Mouse (Mus musculus) embryonic fibroblast, embryonic 13.5 days (primary cell): ENCODE data around the gene Ubxn10. TPM values are rescaled to one million over a fixed set of nuclear protein-coding genes. Genes with fewer than 3 reads are reported as not detected.

Experiments
- H3K27ac ChIP-seq: 2 replicates; pipeline ENCODE4 v1.5.1; 2012; ENCODE audit warnings: low read length, control low read depth, inconsistent platforms; ENCODE audit not compliant: insufficient read depth
- H3K4me1 ChIP-seq: 2 replicates; pipeline ENCODE4 v1.6.1; 2011; ENCODE audit warnings: low read length; ENCODE audit not compliant: control insufficient read depth, insufficient read depth
- H3K4me3 ChIP-seq: 2 replicates; pipeline ENCODE4 v1.5.1; 2011; ENCODE audit warnings: mild to moderate bottlenecking, control low read depth, low read length; ENCODE audit not compliant: insufficient read depth
- CTCF ChIP-seq: IDR thresholded peaks from 2 replicates; pipeline ENCODE4 v1.5.1; 2011; ENCODE audit warnings: mild to moderate bottlenecking, control low read depth, low read length, moderate library complexity, borderline replicate concordance; ENCODE audit not compliant: insufficient read depth
- POLR2A ChIP-seq: IDR thresholded peaks from 2 replicates; pipeline ENCODE4 v1.6.1; 2011; ENCODE audit warnings: low read depth, mild to moderate bottlenecking, control low read depth, low read length, moderate library complexity
- polyA plus RNA-seq: library from polyadenylated mRNA; stranded (reverse); fragments of >200 nt; gene quantifications from 2 replicates; pipeline ENCODE4 v1.2.4, GENCODE M21; 2011; ENCODE audit warnings: low read depth; ENCODE audit not compliant: missing spikeins, insufficient read length

The Ubxn10 gene
- polyA plus RNA-seq, 1 experiment: not detected

GRCm38 (mm10) chr4:138757416-138757815, 20.4 kb upstream of the Ubxn10 start, which contains the start of gene Pla2g2f:
Gene Pla2g2f, minus strand, starts transcription at chr4:138757626.
- Histone ChIP-seq H3K4me1 (no peaks in the 10 kb centered on the region), H3K4me3 (no peak within 1 kb of the TSS), H3K27ac (no peak within 1 kb of the TSS)
- TF ChIP-seq CTCF (no peak), POLR2A (no peak)

DNA sequence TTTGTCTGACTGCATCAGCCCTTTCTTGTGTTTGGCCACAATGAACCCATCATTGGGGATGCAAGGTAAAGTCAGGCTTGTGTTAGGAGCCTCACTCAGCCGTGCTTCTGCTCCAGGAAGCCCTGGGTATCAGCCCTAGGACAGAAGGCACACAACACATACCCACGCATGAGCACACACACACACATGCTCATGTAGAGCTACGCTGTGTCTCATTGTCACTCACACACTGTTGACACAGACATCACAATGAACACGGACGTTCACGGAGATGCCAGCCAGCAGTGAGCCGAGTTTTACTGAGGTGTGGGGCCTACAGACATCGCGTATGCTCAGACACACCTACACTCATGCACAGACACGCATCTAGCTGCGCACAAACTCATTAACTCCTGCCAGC, 19.0 kb upstream of the Ubxn10 start:
- H3K27ac ChIP-seq: no peak overlapping the region
- TF ChIP-seq CTCF (no peak), POLR2A (no peak)
- no peak overlapping the region for H3K4me3 ChIP-seq
- H3K4me1 ChIP-seq: no peaks in the 10 kb centered on the region

DNA sequence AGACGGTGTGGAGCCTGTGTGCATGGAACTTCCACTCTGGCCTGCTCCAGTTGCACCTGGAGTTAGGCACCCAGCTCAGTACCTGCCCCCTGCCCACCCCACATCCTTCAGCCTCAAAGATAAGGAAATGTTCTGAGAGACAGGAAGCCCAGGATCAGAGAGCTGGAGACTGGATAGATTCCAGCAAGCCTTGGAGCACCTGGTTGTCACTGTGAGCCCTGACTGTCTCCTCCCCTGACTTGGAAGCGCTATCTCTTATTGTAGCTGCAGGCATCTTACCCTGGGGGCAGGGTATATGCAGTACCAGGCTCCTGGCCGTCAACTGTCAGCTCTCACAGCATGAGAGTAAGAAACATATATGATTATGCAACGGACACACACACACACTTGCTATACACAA, 18.5 kb upstream of the Ubxn10 start:
- H3K4me1 ChIP-seq: no peaks in the 10 kb centered on the region
- H3K4me3 ChIP-seq: no peak overlapping the region
- no peak overlapping the region for H3K27ac ChIP-seq
- no peak for TF ChIP-seq CTCF
- no peak for TF ChIP-seq POLR2A

DNA sequence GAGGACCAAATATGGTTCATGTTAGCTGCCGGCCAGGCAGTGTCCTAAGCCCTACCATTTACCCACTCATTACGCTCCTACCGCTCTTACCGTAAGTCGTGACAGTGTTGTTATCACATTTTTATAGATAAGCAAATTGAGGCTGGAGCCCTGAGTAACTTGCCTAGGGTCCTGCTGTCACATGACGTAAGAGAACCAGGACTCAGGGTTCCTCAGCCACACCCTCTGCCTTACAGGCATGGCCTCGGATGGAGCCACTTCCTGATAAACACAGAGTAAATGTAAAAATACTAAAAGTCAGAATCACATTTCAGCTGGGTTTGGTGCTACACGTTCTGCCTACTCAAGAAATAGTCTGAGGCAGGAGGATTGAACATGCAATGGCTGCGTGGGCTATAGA, 17.5 kb upstream of the Ubxn10 start:
- no peak for TF ChIP-seq CTCF
- no peak for TF ChIP-seq POLR2A
- Histone ChIP-seq H3K4me1 (no peaks in the 10 kb centered on the region), H3K27ac (no peak overlapping the region), H3K4me3 (no peak overlapping the region)

GRCm38 (mm10) chr4:138753608-138754007, 16.6 kb upstream of the Ubxn10 start:
- no peak overlapping the region for H3K27ac ChIP-seq
- H3K4me1 ChIP-seq: no peaks in the 10 kb centered on the region
- no peak overlapping the region for H3K4me3 ChIP-seq
- TF ChIP-seq CTCF: no peak
- TF ChIP-seq POLR2A: no peak

DNA sequence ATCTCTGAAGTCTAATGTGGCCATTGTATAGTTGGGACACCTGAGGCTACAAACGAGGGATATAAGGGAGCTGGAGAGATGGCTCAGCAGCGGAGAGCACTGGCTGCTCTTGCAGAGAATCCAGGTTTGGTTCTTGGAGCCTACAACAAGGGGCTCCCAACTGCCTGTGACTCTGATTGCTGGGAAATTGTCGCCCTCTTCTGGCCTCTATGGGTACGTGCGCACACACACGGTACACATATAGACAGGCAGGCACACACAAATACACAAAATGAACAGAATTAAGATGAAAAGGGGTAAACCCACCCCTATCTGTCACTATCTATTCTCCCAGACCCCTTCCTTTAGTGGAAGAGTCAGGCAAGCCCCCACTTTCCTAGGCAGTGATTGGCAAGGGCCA, 15.6 kb upstream of the Ubxn10 start:
- H3K4me3 ChIP-seq: no peak overlapping the region
- no peak for TF ChIP-seq POLR2A
- TF ChIP-seq CTCF: peak; percentile 3; the same call in 1 of the 2 replicates
- no peaks in the 10 kb centered on the region for H3K4me1 ChIP-seq
- no peak overlapping the region for H3K27ac ChIP-seq

DNA sequence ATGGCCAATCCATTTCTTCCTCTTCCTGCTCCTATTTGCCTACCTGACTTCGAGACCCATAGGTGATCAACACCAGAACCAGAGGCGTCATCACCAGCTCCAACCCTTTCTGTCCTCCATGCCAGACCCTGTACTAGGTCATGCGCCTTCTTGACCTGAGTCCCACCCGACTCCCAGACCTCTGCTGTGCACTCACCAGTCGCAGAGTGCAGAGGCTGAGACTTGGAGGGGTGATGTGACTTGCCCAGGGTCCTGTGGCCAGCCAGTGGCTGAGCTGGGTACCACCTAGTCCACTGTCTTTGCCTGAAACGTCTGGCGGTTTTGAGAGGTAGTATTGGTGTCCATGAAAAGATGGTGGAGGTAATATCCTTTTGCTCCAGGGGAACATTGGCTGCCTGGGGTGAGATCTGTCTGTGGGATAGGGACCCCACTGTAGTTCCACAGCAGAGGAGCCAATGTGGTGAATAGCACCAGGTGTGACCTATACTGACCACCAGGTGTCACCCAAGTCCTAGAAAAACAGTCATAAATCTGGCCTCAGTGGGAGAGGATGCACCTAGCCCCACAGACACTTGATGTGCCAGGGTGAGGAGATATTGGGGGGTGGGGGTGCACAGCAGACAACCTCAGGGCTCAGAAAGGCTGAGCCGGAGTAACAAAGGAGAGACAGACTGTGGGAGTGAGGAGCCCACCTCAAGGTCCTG, 11.6 kb upstream of the Ubxn10 start:
- no peak overlapping the region for H3K27ac ChIP-seq

DNA sequence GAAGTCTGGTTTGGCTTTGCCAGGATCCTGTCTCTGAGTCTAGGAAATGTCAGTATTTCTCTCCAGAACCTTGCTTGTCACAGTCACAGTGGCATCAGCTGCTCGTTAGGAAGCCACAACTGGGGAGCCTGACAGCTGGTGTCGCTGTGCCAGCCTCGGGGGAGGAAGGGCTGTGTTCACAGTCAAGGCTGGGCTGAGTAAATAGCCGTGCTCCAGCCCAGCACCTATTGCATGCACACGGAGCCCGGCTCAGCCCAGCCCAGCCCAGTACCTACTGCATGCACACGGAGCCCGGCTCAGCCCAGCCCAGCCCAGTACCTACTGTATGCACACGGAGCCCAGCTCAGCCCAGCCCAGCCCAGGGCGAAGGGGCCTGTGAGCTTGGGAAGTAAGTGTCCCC, 10.9 kb upstream of the Ubxn10 start:
- Histone ChIP-seq H3K4me1 (no peaks in the 10 kb centered on the region), H3K4me3 (no peak overlapping the region), H3K27ac (no peak overlapping the region)
- TF ChIP-seq POLR2A: no peak
- TF ChIP-seq CTCF: no peak

More for the DNA sequence above, 11.6 kb upstream of the Ubxn10 start:
- TF ChIP-seq CTCF: peak; percentile 15; the same call in 1 of the 2 replicates
- TF ChIP-seq POLR2A: no peak
- H3K4me1 ChIP-seq: no peaks in the 10 kb centered on the region
- H3K4me3 ChIP-seq: no peak overlapping the region

DNA sequence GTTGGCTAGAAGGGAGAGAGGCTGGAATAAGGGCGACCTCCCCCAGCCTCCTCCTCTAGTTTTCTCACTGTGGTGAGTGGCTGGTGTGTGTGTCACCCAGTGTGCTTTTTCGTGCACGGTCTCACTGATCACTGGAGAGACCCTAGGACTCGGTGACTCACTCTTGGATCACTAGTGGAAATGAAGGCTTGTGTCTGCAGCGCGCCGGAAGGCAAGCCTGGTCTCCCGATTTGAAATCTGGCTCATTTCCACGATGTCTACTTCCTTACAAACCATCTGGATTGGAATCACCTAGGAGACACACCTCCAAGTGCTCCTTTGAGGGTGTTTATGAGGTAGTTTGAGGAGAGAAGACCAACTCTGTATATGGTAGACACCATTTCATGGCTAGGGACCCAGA, 9.9 kb upstream of the Ubxn10 start:
- TF ChIP-seq CTCF (no peak), POLR2A (no peak)
- Histone ChIP-seq H3K4me1 (no peaks in the 10 kb centered on the region), H3K4me3 (no peak overlapping the region), H3K27ac (no peak overlapping the region)

GRCm38 (mm10) chr4:138745884-138746283, 8.9 kb upstream of the Ubxn10 start:
- Histone ChIP-seq H3K4me3 (no peak overlapping the region), H3K4me1 (no peaks in the 10 kb centered on the region), H3K27ac (no peak overlapping the region)
- TF ChIP-seq CTCF (no peak), POLR2A (no peak)

DNA sequence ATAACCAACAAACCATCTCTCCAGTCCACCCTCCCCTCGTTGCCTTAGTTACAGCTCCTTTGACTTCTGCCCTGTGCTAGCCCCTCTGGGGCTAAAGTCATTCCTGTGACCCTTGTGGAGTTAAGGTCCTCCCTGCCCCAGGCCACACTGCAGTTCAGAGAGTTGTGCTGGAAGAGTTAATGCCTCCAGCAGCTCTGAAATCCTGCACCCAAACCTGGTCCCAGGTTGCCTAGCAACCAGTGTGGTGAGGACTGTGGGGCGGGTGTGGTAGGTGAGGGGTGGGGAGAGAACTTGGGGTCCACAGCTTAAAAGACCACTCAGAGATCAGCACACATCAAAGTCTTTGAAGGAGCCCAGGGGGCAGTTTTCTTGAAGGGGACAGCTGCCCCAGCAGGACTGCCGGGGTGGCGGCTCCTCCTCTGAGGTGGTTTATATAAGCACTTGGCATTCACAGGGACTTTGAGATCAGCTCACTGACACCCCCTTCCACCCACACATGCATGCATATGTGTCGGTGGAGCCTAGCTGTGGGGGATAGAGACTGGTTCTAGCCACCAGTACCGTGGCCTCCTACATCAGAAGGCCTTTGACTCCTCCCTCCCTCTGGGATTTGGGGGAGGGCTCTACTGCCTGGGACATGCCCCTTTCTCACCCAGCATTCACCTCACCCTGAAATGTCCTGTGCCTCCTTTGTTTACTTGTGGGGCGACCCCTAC, 2.3 kb upstream of the Ubxn10 start:
- TF ChIP-seq CTCF: no peak
- TF ChIP-seq POLR2A: no peak
- Histone ChIP-seq H3K4me3 (no peak overlapping the region), H3K27ac (no peak overlapping the region), H3K4me1 (no peaks in the 10 kb centered on the region)
